Mouse (Mus musculus): ENCODE data around the gene H2-Eb2. TPM values are rescaled to one million over a fixed set of nuclear protein-coding genes. Genes with fewer than 3 reads are reported as not detected.

The H2-Eb2 gene
- polyA plus RNA-seq (2012; rRNA removed) = 0.04 and 0.17 TPM in 2 replicates

DNA sequence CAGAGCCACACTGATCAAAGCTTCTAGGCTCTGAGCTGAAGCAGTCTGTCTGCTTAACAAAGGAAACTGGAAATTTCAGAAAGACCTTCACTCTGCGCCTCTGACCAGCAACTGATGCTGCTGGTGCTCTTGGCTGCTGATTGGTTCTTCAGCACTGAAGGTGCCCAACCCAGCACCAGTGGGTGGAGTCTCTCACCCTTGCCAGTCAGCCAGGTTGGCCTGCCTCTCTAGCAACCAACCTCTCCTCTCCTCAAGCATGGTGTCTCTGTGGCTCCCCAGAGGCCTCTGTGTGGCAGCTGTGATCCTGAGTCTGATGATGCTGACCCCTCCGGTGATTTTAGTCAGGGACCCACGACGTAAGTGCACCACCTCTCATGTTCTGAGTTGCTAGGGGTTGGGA, at the start of gene H2-Eb2:
Gene H2-Eb2 (plus strand): TSS at position 230 of the 400 bp plus-strand sequence.

DNA sequence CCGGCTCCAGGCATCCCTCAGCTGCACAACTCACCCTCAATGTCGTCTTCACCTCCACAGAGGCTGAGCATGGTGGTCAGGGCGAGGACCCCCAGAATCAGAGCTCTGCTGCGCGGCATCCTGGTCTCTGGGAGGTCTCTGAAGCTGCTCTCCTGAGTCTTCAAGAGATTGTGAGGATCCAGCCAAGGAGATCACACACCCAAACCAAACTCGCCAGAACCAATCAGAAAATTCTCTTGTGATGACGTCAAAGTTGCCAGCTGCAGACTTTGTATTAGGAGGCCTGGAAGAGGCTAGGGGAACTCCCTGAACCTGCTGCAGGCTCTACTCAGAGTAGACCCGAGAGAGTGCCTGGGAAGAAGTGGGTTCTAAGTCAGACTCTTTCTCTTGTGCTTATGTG, 37.8 kb upstream of the H2-Eb2 start, which contains the start of gene H2-Aa:
Gene H2-Aa (minus strand): TSS at position 176 of the 400 bp plus-strand sequence.

DNA sequence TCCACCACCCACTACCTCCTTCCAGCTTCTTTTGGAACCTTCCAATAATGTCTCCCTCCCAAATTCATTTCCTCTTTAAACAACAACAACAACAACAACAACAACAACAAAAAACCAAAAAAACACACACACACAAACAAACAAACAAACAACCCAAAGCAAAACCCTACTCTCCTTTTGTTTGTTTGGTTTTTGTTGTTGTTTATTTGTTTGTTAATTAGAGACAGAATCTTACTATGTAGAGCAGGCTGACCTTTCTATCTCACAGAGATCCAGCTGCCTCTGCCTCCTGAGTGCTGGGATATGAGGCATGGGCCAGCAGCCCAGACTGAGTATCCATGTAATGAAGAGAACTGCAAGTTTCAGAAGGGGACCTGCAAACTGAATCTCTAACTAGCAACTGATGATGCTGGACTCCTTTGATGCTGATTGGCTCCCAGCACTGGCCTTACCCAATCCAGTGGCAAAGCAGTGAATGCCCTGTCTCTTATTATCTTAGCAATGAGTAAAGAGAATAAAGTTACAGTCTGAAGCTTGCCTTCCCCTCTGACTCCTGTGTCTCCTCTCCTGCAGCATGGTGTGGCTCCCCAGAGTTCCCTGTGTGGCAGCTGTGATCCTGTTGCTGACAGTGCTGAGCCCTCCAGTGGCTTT, 20.0 kb upstream of the H2-Eb2 start, which contains the start of gene H2-Eb1:
Gene H2-Eb1 (plus strand): TSS at position 488 of the 651 bp plus-strand sequence.

DNA sequence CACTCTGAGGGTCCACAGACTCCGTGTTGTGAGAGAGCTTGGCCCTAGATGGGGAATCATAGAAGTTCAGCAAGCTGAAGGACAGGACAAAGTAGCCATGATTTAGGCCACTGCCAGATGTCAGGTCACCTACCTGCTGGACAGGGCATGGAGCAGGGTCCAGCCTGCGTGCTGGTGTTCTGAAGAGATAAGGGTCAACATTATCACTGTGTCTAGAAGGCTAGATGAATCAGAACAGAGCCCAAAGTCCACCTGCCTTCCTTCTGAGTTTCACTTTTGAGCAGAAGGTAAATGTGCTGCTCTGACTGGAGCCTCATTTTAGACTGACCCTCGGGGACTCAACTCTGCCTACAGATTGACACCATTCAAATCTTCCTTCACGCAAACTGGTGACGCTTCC, 29.1 kb downstream of the H2-Eb2 start, which contains the start of gene Btnl2:
Gene Btnl2 (plus strand): TSS at position 284 of the 400 bp plus-strand sequence.

DNA sequence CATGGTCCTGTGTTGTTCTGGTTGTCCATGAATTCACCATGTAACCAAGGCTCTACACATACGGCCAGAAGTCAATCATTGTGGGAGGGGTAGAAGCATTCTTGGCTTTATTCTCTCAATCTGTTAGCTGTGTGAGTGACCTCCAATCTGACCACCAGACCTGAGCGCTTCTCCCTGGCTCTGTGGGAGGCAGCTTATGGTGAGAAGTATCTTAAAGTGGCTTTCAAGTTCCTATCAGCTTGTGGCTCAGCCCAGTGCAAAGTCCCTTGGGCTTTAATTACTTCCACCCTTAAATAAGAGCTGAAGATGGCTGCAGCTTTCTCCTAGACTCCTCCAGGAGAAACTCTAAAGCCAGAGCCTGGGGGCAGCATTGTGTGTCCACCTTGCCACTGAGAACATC, 51.4 kb downstream of the H2-Eb2 start, which contains the start of gene Btnl1:
Gene Btnl1 (plus strand): TSS at position 286 of the 400 bp plus-strand sequence.

Other genes with a start within 250 kb of the H2-Eb2 start
- gene H2-Oa, start 233.3 kb upstream of the H2-Eb2 start, polyA plus RNA-seq (2012; rRNA removed) = 0.06 and 0.19 TPM in 2 replicates
- gene H2-DMa, start 206.1 kb upstream of the H2-Eb2 start, polyA plus RNA-seq (2012; rRNA removed) = 15.7 and 16.4 TPM in 2 replicates
- 144 and 169 TPM in 2 replicates for gene Brd2, start 203.0 kb upstream of the H2-Eb2 start, polyA plus RNA-seq (2012; rRNA removed)
- 0.63 and 1.0 TPM in 2 replicates for gene H2-DMb2, start 182.4 kb upstream of the H2-Eb2 start, polyA plus RNA-seq (2012; rRNA removed)
- gene H2-DMb1, start 172.6 kb upstream of the H2-Eb2 start, polyA plus RNA-seq (2012; rRNA removed) = 1.9 and 2.2 TPM in 2 replicates
- gene Tap1, start 138.1 kb upstream of the H2-Eb2 start, polyA plus RNA-seq (2012; rRNA removed) = 4.8 and 4.9 TPM in 2 replicates
- 1.2 and 1.5 TPM in 2 replicates for gene Psmb9, start 137.9 kb upstream of the H2-Eb2 start, polyA plus RNA-seq (2012; rRNA removed)
- 3.5 and 4.0 TPM in 2 replicates for gene Psmb8, start 127.9 kb upstream of the H2-Eb2 start, polyA plus RNA-seq (2012; rRNA removed)
- gene Tap2, start 122.1 kb upstream of the H2-Eb2 start, polyA plus RNA-seq (2012; rRNA removed) = 1.9 and 2.1 TPM in 2 replicates
- 0.40 and 0.48 TPM in 2 replicates for gene H2-Ob, start 86.8 kb upstream of the H2-Eb2 start, polyA plus RNA-seq (2012; rRNA removed)
- gene H2-Ab1, start 68.0 kb upstream of the H2-Eb2 start, polyA plus RNA-seq (2012; rRNA removed) = 0.74 and 1.0 TPM in 2 replicates
- 0.34 and 0.47 TPM in 2 replicates for gene H2-Aa, start 37.8 kb upstream of the H2-Eb2 start, polyA plus RNA-seq (2012; rRNA removed)
- 1.8 and 1.9 TPM in 2 replicates for gene H2-Eb1, start 19.8 kb upstream of the H2-Eb2 start, polyA plus RNA-seq (2012; rRNA removed)
- gene Btnl2, start 29.2 kb downstream of the H2-Eb2 start, polyA plus RNA-seq (2012; rRNA removed) = not detected in 2 replicates
- not detected in 2 replicates for gene Btnl1, start 51.5 kb downstream of the H2-Eb2 start, polyA plus RNA-seq (2012; rRNA removed)
- gene BC051142, start 73.2 kb downstream of the H2-Eb2 start, polyA plus RNA-seq (2012; rRNA removed) = 7.7 and 11.5 TPM in 2 replicates
- not detected in 2 replicates for gene Btnl4, start 151.7 kb downstream of the H2-Eb2 start, polyA plus RNA-seq (2012; rRNA removed)
- gene Btnl6, start 191.7 kb downstream of the H2-Eb2 start, polyA plus RNA-seq (2012; rRNA removed) = not detected in 2 replicates
- gene Notch4, start 238.6 kb downstream of the H2-Eb2 start, polyA plus RNA-seq (2012; rRNA removed) = 6.4 and 8.1 TPM in 2 replicates

All from central nervous system, embryonic 18 days (tissue).